Mouse (Mus musculus): ENCODE measurements at regions not wholly inside any gene's neighbourhood (a gene's known extent, or its start where the extent isn't known, plus 50 kb on each side); places are given as distances from the start of the nearest gene placed in this dataset.

- 31% methylated on average over 1 of the region's 1 CpGs for WGBS
- Histone ChIP-seq H3K27me3 (ENCODE audit: insufficient read depth, low read length) (no peaks in the 10 kb centered on the region), H3K4me1 (ENCODE audit: insufficient read depth) (no peaks in the 10 kb centered on the region), H3K27ac (ENCODE audit: low read depth, low read length) (no peak overlapping the region), H3K4me3 (ENCODE audit: low read depth, low read length) (no peak overlapping the region), H3K36me3 (ENCODE audit: insufficient read depth) (no peaks in the 10 kb centered on the region), H3K4me2 (ENCODE audit: low read depth) (no peak overlapping the region), H3K9me3 (ENCODE audit: low read length) (no peaks in the 10 kb centered on the region), H3K9ac (no peak overlapping the region)
- ATAC-seq (peak; percentile 47; the same call in 1 of the 2 replicates), DNase-seq (no peak)
- no peak for TF ChIP-seq CTCF (IDR thresholded peaks at IDR 0.05; ENCODE audit: low read depth)
Observed at GRCm38 (mm10) chr15:23581898-23582297, 1033.1 kb downstream of the Cdh18 start.

- no peak overlapping the region for H3K4me3 ChIP-seq (ENCODE audit: low read depth, low read length)
- DNase-seq (no peak), ATAC-seq (no peak)
- H3K27ac ChIP-seq (ENCODE audit: low read depth, low read length): no peak overlapping the region
- no peak overlapping the region for H3K9ac ChIP-seq
- no peak for TF ChIP-seq CTCF (IDR thresholded peaks at IDR 0.05; ENCODE audit: low read depth)
- no peaks in the 10 kb centered on the region for H3K4me1 ChIP-seq (ENCODE audit: insufficient read depth)
- WGBS: 93% methylated on average over 2 of the region's 2 CpGs
- H3K36me3 ChIP-seq (ENCODE audit: insufficient read depth): no peaks in the 10 kb centered on the region
- no peaks in the 10 kb centered on the region for H3K9me3 ChIP-seq (ENCODE audit: low read length)
- H3K4me2 ChIP-seq (ENCODE audit: low read depth): no peak overlapping the region
- no peaks in the 10 kb centered on the region for H3K27me3 ChIP-seq (ENCODE audit: insufficient read depth, low read length)
Observed at GRCm38 (mm10) chr15:23590451-23590850, 1041.6 kb downstream of the Cdh18 start.

GRCm38 (mm10) chr15:23600445-23600844 is 1051.6 kb downstream of the Cdh18 start:
- no peaks in the 10 kb centered on the region for H3K9me3 ChIP-seq (ENCODE audit: low read length)
- 95% methylated on average over 2 of the region's 2 CpGs for WGBS
- no peaks in the 10 kb centered on the region for H3K27me3 ChIP-seq (ENCODE audit: insufficient read depth, low read length)
- no peaks in the 10 kb centered on the region for H3K36me3 ChIP-seq (ENCODE audit: insufficient read depth)
- H3K4me3 ChIP-seq (ENCODE audit: low read depth, low read length): no peak overlapping the region
- H3K4me1 ChIP-seq (ENCODE audit: insufficient read depth): no peaks in the 10 kb centered on the region
- ATAC-seq (no peak), DNase-seq (no peak)
- no peak overlapping the region for H3K27ac ChIP-seq (ENCODE audit: low read depth, low read length)
- no peak for TF ChIP-seq CTCF (IDR thresholded peaks at IDR 0.05; ENCODE audit: low read depth)
- H3K4me2 ChIP-seq (ENCODE audit: low read depth): no peak overlapping the region
- H3K9ac ChIP-seq: no peak overlapping the region

Data from forebrain, postnatal 0 days (tissue).